Mouse (Mus musculus) limb, embryonic 11.5 days (tissue): ENCODE results near the gene Scnn1a. TPM values are rescaled to one million over a fixed set of nuclear protein-coding genes. Genes with fewer than 3 reads are reported as not detected.
A peak's percentile ranks its signal among the peaks of the same experiment; 100 is the strongest.

ENCODE experiments used
- ATAC-seq: fragments of 200-750 bp; cut with Nextera tagmentation; 2 replicates; pipeline ENCODE4 v1.8.0; 2017; ENCODE audit warnings: low read depth; ENCODE audit not compliant: insufficient number of reproducible peaks, low FRiP score, low TSS enrichment
- DNase-seq: peaks from one replicate; pipeline ENCODE4 v3.0.0-alpha.2; 2015; ENCODE audit warnings: low spot score
- H3K27ac ChIP-seq: fragments of 300-500 bp; sonication (generic); replicated peaks from 2 replicates; pipeline ENCODE4 v1.5.1; 2014; ENCODE audit warnings: low read depth, mild to moderate bottlenecking, low read length
- H3K27me3 ChIP-seq: fragments of 300-500 bp; sonication (generic); 2 replicates; pipeline ENCODE4 v1.6.1; 2014; ENCODE audit warnings: mild to moderate bottlenecking, low read length, mixed read lengths; ENCODE audit not compliant: control insufficient read depth, insufficient read depth
- H3K36me3 ChIP-seq: fragments of 300-500 bp; sonication (generic); 2 replicates; pipeline ENCODE4 v1.6.1; 2014; ENCODE audit warnings: mild to moderate bottlenecking, low read length, moderate library complexity, mixed read lengths; ENCODE audit not compliant: control insufficient read depth, insufficient read depth
- H3K4me1 ChIP-seq: fragments of 300-500 bp; sonication (generic); 2 replicates; pipeline ENCODE4 v1.6.1; 2014; ENCODE audit warnings: low read length, mixed read lengths; ENCODE audit not compliant: control insufficient read depth, insufficient read depth
- H3K4me2 ChIP-seq: fragments of 300-500 bp; sonication (generic); 2 replicates; pipeline ENCODE4 v1.6.1; 2014; ENCODE audit warnings: low read depth, mild to moderate bottlenecking, moderate library complexity; ENCODE audit not compliant: severe bottlenecking
- H3K4me3 ChIP-seq: fragments of 300-500 bp; sonication (generic); 2 replicates; pipeline ENCODE4 v1.5.1; 2014; ENCODE audit warnings: low read depth, low read length
- H3K9ac ChIP-seq: fragments of 300-500 bp; sonication (generic); 2 replicates; pipeline ENCODE4 v1.6.1; 2014; ENCODE audit warnings: mild to moderate bottlenecking, low read length
- H3K9me3 ChIP-seq: fragments of 300-500 bp; sonication (generic); 2 replicates; pipeline ENCODE4 v1.6.1; 2016; ENCODE audit warnings: low read length; ENCODE audit not compliant: control insufficient read depth
- WGBS: fragments of 180-500 bp; shearing (Covaris S2); extraction: QIAGEN DNeasy Blood & Tissue Kit; methylation state at CpG from one replicate; pipeline ENCODE4 v1.1.7; 2014; 5-methylcytosine and 5-hydroxymethylcytosine counted together
- polyA plus RNA-seq: library from polyadenylated mRNA; unstranded; fragments of >200 nt; fragmentation: Nextera tagmentation; extraction: Ambion mirVana; gene quantifications from 2 replicates; pipeline ENCODE4 v1.2.1, GENCODE M21; 2014

Scnn1a gene
- polyA plus RNA-seq, 1 experiment from 2014 or later = 1.3 TPM

DNA sequence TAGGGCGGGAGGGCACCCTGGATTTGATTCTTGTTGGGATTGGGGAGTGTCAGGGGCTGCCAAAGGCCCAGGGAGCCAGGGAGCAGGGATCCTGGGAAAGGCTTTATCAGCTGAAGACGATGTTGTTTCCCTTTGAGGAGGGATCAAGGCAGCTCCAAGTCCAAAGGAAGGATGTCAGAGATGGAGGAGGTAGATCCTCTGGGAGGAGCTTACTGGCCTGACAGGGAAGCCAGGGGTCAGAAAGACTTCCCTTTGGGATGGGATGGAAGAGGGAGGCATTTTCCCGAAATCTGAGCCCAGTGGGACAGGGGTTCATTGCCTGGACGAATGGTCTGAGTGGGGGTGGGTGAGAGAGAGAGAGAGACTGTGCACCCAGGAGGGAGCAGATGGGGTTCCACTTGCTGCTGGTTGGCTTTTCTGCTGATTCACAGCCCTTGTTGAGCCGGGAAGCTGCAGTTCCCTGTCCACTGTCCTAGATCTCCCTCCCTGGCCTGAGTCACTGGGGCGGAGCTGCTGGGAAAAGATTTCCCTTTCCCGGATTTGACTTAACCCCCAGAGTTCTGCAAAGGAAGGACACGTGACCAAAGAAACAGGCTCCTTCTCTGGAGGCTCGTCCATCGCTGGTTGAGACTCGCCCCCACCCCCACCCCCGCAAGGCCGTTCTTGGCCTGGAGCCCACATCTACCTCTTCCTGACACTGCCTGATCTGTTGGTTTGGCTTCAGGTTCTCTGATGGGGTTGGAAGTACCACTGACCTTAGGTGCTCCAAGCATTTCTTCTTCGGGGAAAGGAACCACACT lies 34.1 kb downstream of the Scnn1a start:
- 7% methylated on average over 14 of the region's 14 CpGs for WGBS
- DNase-seq = no peak

DNA sequence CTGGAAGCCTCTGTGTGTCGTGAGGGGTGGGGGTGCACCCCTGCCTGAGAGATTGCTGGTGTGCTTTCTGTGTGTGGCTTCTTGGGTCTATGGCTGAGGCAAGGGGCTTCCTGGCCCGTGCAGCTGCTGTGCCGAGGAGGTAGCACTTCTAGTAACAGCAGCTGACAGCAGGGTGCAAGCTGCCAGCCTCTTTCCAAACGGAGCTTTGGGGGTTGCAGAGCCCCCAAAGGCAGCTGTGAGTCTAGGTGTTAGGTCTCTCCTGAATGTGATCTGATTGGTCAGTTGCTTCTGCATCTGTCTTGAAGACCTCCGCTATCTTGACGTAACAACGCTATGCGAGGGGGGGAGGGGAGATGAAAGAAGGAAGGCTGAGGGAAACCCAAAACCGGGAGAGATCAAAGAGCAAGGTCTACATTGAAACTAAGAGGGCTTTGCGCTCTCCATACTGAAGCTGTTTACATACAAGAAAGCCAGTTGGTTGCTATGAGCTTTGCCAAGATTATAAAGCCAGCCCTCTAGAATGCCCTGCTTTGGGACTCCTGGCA lies 34.8 kb downstream of the Scnn1a start:
- Histone ChIP-seq H3K4me2 (peak overlapping the region; percentile 38), H3K9ac (no peak overlapping the region), H3K4me1 (peaks cover 38% of the 10 kb centered on the region), H3K27me3 (no peaks in the 10 kb centered on the region), H3K4me3 (0 out of 2 replicates have a peak overlapping the region, but pooled peaks have one; percentile 5), H3K27ac (0 out of 2 replicates have a peak overlapping the region, but pooled peaks have one; percentile 16), H3K9me3 (no peaks in the 10 kb centered on the region), H3K36me3 (peaks cover 17% of the 10 kb centered on the region)
- WGBS = 0% methylated on average over 10 of the region's 10 CpGs
- DNase-seq (peak; percentile 53), ATAC-seq (peak; percentile 8; the same call in 1 of the 2 replicates)

More for the DNA sequence above, 34.1 kb downstream of the Scnn1a start:
- Histone ChIP-seq H3K4me1 (peaks cover 41% of the 10 kb centered on the region), H3K27ac (no peak overlapping the region), H3K27me3 (no peaks in the 10 kb centered on the region), H3K9me3 (no peaks in the 10 kb centered on the region), H3K9ac (no peak overlapping the region), H3K4me3 (0 out of 2 replicates have a peak overlapping the region, but pooled peaks have one; percentile 5), H3K36me3 (peaks cover 17% of the 10 kb centered on the region), H3K4me2 (peak overlapping the region; percentile 38)
- ATAC-seq = no peak

GRCm38 (mm10) chr6:125356264-125356663 lies 35.8 kb downstream of the Scnn1a start:
- Histone ChIP-seq H3K4me2 (no peak overlapping the region), H3K36me3 (peaks cover 19% of the 10 kb centered on the region), H3K9me3 (no peaks in the 10 kb centered on the region), H3K4me1 (peaks cover 34% of the 10 kb centered on the region), H3K4me3 (no peak overlapping the region), H3K27me3 (no peaks in the 10 kb centered on the region), H3K27ac (no peak overlapping the region), H3K9ac (no peak overlapping the region)
- DNase-seq (no peak), ATAC-seq (no peak)
- 27% methylated on average over 8 of the region's 8 CpGs for WGBS

DNA sequence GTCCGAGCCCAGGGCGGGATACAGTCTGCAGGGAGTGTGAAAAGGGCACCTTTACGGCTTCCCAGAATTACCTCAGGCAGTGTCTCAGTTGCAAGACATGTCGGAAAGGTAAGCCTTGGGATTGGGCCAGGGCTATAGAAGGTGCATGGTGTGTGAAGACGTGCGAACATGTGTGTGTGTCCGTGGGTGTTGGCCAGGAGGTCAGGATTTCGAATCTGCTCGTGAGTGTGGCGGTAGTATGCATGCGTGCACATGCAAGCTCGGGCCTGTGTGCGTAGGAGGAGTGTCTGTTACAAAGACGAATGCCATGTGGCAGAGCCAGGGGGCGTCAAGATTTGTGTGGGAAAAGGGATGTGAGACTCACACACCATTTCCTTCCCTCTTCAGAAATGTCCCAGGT lies 36.9 kb downstream of the Scnn1a start:
- ATAC-seq (no peak), DNase-seq (no peak)
- Histone ChIP-seq H3K4me1 (peaks cover 28% of the 10 kb centered on the region), H3K4me3 (no peak overlapping the region), H3K9ac (no peak overlapping the region), H3K4me2 (no peak overlapping the region; the same call in 1 of the 2 replicates), H3K27me3 (peaks cover 4% of the 10 kb centered on the region), H3K9me3 (no peaks in the 10 kb centered on the region), H3K36me3 (peaks cover 23% of the 10 kb centered on the region), H3K27ac (no peak overlapping the region)
- 87% methylated on average over 15 of the region's 15 CpGs for WGBS

- Histone ChIP-seq H3K4me3 (no peak overlapping the region), H3K9me3 (no peaks in the 10 kb centered on the region), H3K4me1 (peaks cover 18% of the 10 kb centered on the region), H3K9ac (no peak overlapping the region), H3K27ac (no peak overlapping the region), H3K4me2 (no peak overlapping the region), H3K36me3 (peaks cover 23% of the 10 kb centered on the region), H3K27me3 (peaks cover 10% of the 10 kb centered on the region)
- 51% methylated on average over 9 of the region's 9 CpGs for WGBS
- ATAC-seq = no peak
- no peak for DNase-seq
Observed at GRCm38 (mm10) chr6:125359999-125360398, 39.5 kb downstream of the Scnn1a start.

DNA sequence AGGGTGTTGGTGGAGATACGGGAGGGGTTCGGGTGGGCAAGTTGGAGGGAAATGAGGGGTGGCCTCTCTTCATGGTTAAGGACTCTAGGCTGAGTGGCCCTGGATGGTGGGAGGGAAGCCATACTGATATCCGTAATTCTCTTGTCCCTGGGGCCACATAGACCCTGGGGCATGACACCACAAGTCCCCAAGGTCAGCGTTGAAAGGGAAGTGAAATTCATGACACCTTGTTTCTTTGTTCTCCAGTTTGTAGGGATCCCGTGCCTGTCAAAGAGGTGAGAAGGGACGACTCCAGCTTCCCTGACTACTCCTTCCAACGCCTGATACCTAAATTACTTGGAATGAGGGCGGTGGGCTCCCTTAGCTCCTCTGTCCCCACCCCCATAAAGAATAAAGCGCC lies 40.4 kb downstream of the Scnn1a start:
- 52% methylated on average over 9 of the region's 9 CpGs for WGBS
- Histone ChIP-seq H3K27ac (no peak overlapping the region), H3K27me3 (peaks cover 10% of the 10 kb centered on the region), H3K9ac (no peak overlapping the region), H3K9me3 (no peaks in the 10 kb centered on the region), H3K36me3 (peaks cover 23% of the 10 kb centered on the region), H3K4me2 (no peak overlapping the region), H3K4me3 (no peak overlapping the region), H3K4me1 (peaks cover 10% of the 10 kb centered on the region)
- DNase-seq = no peak
- no peak for ATAC-seq

DNA sequence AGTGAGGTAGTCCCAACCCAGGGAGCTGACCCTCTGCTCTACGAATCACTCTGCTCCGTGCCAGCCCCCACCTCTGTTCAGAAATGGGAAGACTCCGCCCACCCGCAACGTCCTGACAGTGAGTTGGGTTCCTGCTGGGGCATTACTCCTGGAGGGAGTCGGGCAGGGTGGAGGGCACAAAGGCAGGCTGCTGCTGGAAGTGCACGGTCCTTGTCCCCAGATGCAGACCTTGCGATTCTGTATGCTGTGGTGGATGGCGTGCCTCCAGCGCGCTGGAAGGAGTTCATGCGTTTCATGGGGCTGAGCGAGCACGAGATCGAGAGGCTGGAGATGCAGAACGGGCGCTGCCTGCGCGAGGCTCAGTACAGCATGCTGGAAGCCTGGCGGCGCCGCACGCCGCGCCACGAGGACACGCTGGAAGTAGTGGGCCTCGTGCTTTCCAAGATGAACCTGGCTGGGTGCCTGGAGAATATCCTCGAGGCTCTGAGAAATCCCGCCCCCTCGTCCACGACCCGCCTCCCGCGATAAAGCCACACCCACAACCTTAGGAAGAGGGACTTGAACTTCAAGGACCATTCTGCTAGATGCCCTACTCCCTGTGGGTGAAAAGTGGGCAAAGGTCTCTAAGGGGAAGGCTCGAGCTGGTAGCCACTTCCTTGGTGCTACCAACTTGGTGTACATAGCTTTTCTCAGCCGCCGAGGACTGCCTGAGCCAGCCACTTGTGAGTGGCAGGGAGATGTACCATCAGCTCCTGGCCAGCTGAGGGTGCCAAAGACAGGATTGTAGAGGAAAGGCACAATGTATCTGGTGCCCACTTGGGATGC lies 41.2 kb downstream of the Scnn1a start:
- Histone ChIP-seq H3K36me3 (peaks cover 23% of the 10 kb centered on the region), H3K9ac (no peak overlapping the region), H3K27ac (no peak overlapping the region), H3K4me1 (0 out of 2 replicates have a peak, but pooled peaks cover 3% of the 10 kb centered on the region), H3K4me2 (no peak overlapping the region), H3K4me3 (no peak overlapping the region), H3K9me3 (no peaks in the 10 kb centered on the region), H3K27me3 (peaks cover 10% of the 10 kb centered on the region)
- no peak for ATAC-seq
- WGBS = 36% methylated on average over 38 of the region's 38 CpGs
- peak; percentile 36 for DNase-seq

GRCm38 (mm10) chr6:125363021-125363420 lies 42.6 kb downstream of the Scnn1a start:
- H3K4me3 ChIP-seq = no peak overlapping the region
- 20% methylated on average over 15 of the region's 15 CpGs for WGBS
- 0 out of 2 replicates have a peak overlapping the region, but pooled peaks have one; percentile 3 for H3K4me2 ChIP-seq
- H3K27ac ChIP-seq = no peak overlapping the region
- H3K9me3 ChIP-seq = no peaks in the 10 kb centered on the region
- H3K4me1 ChIP-seq = 0 out of 2 replicates have a peak, but pooled peaks cover 3% of the 10 kb centered on the region
- no peak for DNase-seq
- peaks cover 16% of the 10 kb centered on the region for H3K36me3 ChIP-seq
- no peak overlapping the region for H3K9ac ChIP-seq
- no peak for ATAC-seq
- peaks cover 10% of the 10 kb centered on the region for H3K27me3 ChIP-seq
